Mouse (Mus musculus) heart, embryonic 14.5 days (tissue): Measurements from ENCODE around the gene Olfr559. TPM values are rescaled to one million over a fixed set of nuclear protein-coding genes. Genes with fewer than 3 reads are reported as not detected.

Source experiments
- ATAC-seq: fragments of 200-750 bp; cut with Nextera tagmentation; 2 replicates; pipeline ENCODE4 v1.8.0; 2017; ENCODE audit warnings: low read depth, moderate TSS enrichment; ENCODE audit not compliant: insufficient number of reproducible peaks, insufficient read depth, low FRiP score
- H3K27ac ChIP-seq, 2 experiments: fragments of 200-500 bp in 1 of 2; fragments of 300-500 bp in 1 of 2; sonication (generic) in 1 of 2; replicated peaks in 1 of 2; 2 replicates each; pipeline ENCODE4 v1.5.1; 2012 to 2014; ENCODE audit warnings: low read depth in 2 of 2, low read length in 2 of 2, control low read depth in 1 of 2, mild to moderate bottlenecking in 1 of 2, mixed read lengths in 1 of 2; ENCODE audit not compliant: control insufficient read depth in 1 of 2, insufficient read depth in 1 of 2
- H3K27me3 ChIP-seq: fragments of 300-500 bp; sonication (generic); 2 replicates; pipeline ENCODE4 v1.6.1; 2014; ENCODE audit warnings: mild to moderate bottlenecking, low read length, control low read depth; ENCODE audit not compliant: control insufficient read depth, insufficient read depth
- H3K36me3 ChIP-seq: fragments of 300-500 bp; sonication (generic); 2 replicates; pipeline ENCODE4 v1.6.1; 2014; ENCODE audit warnings: mild to moderate bottlenecking, control low read depth, low read length, mixed read lengths; ENCODE audit not compliant: control insufficient read depth, insufficient read depth
- H3K4me1 ChIP-seq, 2 experiments: fragments of 200-500 bp in 1 of 2; fragments of 300-500 bp in 1 of 2; sonication (generic) in 1 of 2; 2 replicates each; pipeline ENCODE4 v1.6.1; 2012 to 2014; ENCODE audit warnings: low read length in 2 of 2, control low read depth in 1 of 2, mixed read lengths in 1 of 2; ENCODE audit not compliant: control insufficient read depth in 2 of 2, insufficient read depth in 2 of 2
- H3K4me2 ChIP-seq: fragments of 300-500 bp; sonication (generic); 2 replicates; pipeline ENCODE4 v1.6.1; 2014; ENCODE audit warnings: mild to moderate bottlenecking, low read length
- H3K4me3 ChIP-seq, 2 experiments: fragments of 200-500 bp in 1 of 2; fragments of 300-500 bp in 1 of 2; sonication (generic) in 1 of 2; 2 replicates each; pipeline ENCODE4 v1.5.1; 2012 to 2014; ENCODE audit warnings: low read length in 2 of 2, mild to moderate bottlenecking in 2 of 2, control low read depth in 1 of 2, low read depth in 1 of 2, moderate library complexity in 1 of 2; ENCODE audit not compliant: control insufficient read depth in 1 of 2, insufficient read depth in 1 of 2
- H3K9ac ChIP-seq: fragments of 300-500 bp; sonication (generic); 2 replicates; pipeline ENCODE4 v1.6.1; 2014; ENCODE audit warnings: mild to moderate bottlenecking, low read length
- H3K9me3 ChIP-seq: fragments of 300-500 bp; sonication (generic); 2 replicates; pipeline ENCODE4 v1.6.1; 2016; ENCODE audit warnings: low read length, control low read depth; ENCODE audit not compliant: control insufficient read depth
- WGBS: fragments of 180-500 bp; shearing (Covaris S2); extraction: QIAGEN DNeasy Blood & Tissue Kit; methylation state at CpG from one replicate; pipeline ENCODE4 v1.1.7; 2014; 5-methylcytosine and 5-hydroxymethylcytosine counted together
- polyA plus RNA-seq: library from polyadenylated mRNA; unstranded; fragments of >200 nt; fragmentation: Nextera tagmentation; extraction: Ambion mirVana; gene quantifications from 2 replicates; pipeline ENCODE4 v1.2.1, GENCODE M21; 2014

Olfr559 gene
- polyA plus RNA-seq, 1 experiment from 2014 or later: 0.12 TPM

GRCm38 (mm10) chr7:102698461-102698860, 28.8 kb downstream of the Olfr559 start:
- H3K36me3 ChIP-seq: no peaks in the 10 kb centered on the region
- no peak for ATAC-seq
- H3K4me2 ChIP-seq: no peak overlapping the region
- no peak overlapping the region for H3K4me3 ChIP-seq
- no peak overlapping the region for H3K27ac ChIP-seq
- H3K9ac ChIP-seq: no peak overlapping the region
- peaks cover 0 to 2% of the 10 kb centered on the region in 2 experiments; a peak in 1 of 4 replicates for H3K4me1 ChIP-seq
- WGBS: 83% methylated on average over 7 of the region's 7 CpGs
- no peaks in the 10 kb centered on the region for H3K27me3 ChIP-seq
- no peaks in the 10 kb centered on the region for H3K9me3 ChIP-seq

- Histone ChIP-seq H3K9ac (no peak within 1 kb of the TSS), H3K4me3 (no peak within 1 kb of the TSS), H3K27ac (no peak within 1 kb of the TSS), H3K36me3 (no peaks in the 10 kb centered on the region), H3K4me2 (no peak within 1 kb of the TSS), H3K4me1 (peaks cover 0 to 2% of the 10 kb centered on the region in 2 experiments; a peak in 1 of 4 replicates), H3K9me3 (no peaks in the 10 kb centered on the region), H3K27me3 (no peaks in the 10 kb centered on the region)
- ATAC-seq: no peak
- WGBS: 53% methylated on average over 5 of the region's 5 CpGs
Observed at GRCm38 (mm10) chr7:102695358-102696125, 31.7 kb downstream of the Olfr559 start, which contains the start of gene Olfr557. Gene Olfr557, plus strand, starts transcription at chr7:102695910.

- ATAC-seq: peak; percentile 99
- H3K9ac ChIP-seq: peak within 1 kb of the TSS; percentile 74
- no peaks in the 10 kb centered on the region for H3K27me3 ChIP-seq
- 0 out of 2 replicates have a peak, but pooled peaks cover 12% of the 10 kb centered on the region for H3K36me3 ChIP-seq
- no peaks in the 10 kb centered on the region for H3K9me3 ChIP-seq
- H3K4me2 ChIP-seq: peak within 1 kb of the TSS; percentile 61
- peaks cover 0 to 6% of the 10 kb centered on the region in 2 experiments; a peak in 2 of 4 replicates for H3K4me1 ChIP-seq
- WGBS: under 1% methylated on average over 40 of the region's 40 CpGs
- H3K4me3 ChIP-seq: peak within 1 kb of the TSS; percentile 52 to 97
- H3K27ac ChIP-seq: peak within 1 kb of the TSS; percentile 59 to 95
Observed at GRCm38 (mm10) chr7:102686944-102687501, 40.3 kb downstream of the Olfr559 start, which contains the start of gene Trim68. Gene Trim68, minus strand, starts transcription at chr7:102687327.

- 82% methylated on average over 1 of the region's 1 CpGs for WGBS
- Histone ChIP-seq H3K4me3 (no peak overlapping the region), H3K9ac (no peak overlapping the region), H3K4me2 (no peak overlapping the region), H3K36me3 (peaks cover 35% of the 10 kb centered on the region), H3K27me3 (no peaks in the 10 kb centered on the region), H3K9me3 (no peaks in the 10 kb centered on the region), H3K4me1 (peaks cover 0 to 14% of the 10 kb centered on the region in 2 experiments; a peak in 2 of 4 replicates), H3K27ac (no peak overlapping the region)
- ATAC-seq: no peak
Observed at GRCm38 (mm10) chr7:102681916-102682315, 45.4 kb downstream of the Olfr559 start.

GRCm38 (mm10) chr7:102676225-102676624, 51.1 kb downstream of the Olfr559 start:
- Histone ChIP-seq H3K36me3 (peaks cover 19% of the 10 kb centered on the region), H3K9me3 (no peaks in the 10 kb centered on the region), H3K4me3 (no peak overlapping the region), H3K4me2 (no peak overlapping the region), H3K4me1 (peaks cover 0 to 8% of the 10 kb centered on the region in 2 experiments; a peak in 1 of 4 replicates), H3K27me3 (no peaks in the 10 kb centered on the region), H3K27ac (no peak overlapping the region), H3K9ac (no peak overlapping the region)
- 81% methylated on average over 2 of the region's 2 CpGs for WGBS
- ATAC-seq: no peak

Other genes starting within 250 kb of the Olfr559 start
- 0.27 and 0.41 TPM in 2 replicates for gene Olfr543, start 245.8 kb downstream of the Olfr559 start, polyA plus RNA-seq
- gene Olfr544, start 239.2 kb downstream of the Olfr559 start, polyA plus RNA-seq: 0.12 and 0.13 TPM in 2 replicates
- not detected in 2 replicates for gene Olfr545, start 227.9 kb downstream of the Olfr559 start, polyA plus RNA-seq
- gene Olfr547, start 192.7 kb downstream of the Olfr559 start, polyA plus RNA-seq: not detected in 2 replicates
- not detected in 2 replicates for gene Olfr548-ps1, start 186.6 kb downstream of the Olfr559 start, polyA plus RNA-seq
- not detected in 2 replicates for gene Olfr549, start 177.6 kb downstream of the Olfr559 start, polyA plus RNA-seq
- gene Trim21, start 162.0 kb downstream of the Olfr559 start, polyA plus RNA-seq: 0.57 and 0.96 TPM in 2 replicates
- not detected in 2 replicates for gene Olfr550, start 156.0 kb downstream of the Olfr559 start, polyA plus RNA-seq
- gene Olfr551, start 135.6 kb downstream of the Olfr559 start, polyA plus RNA-seq: not detected in 2 replicates
- gene Olfr552, start 129.7 kb downstream of the Olfr559 start, polyA plus RNA-seq: not detected in 2 replicates
- not detected in 2 replicates for gene Olfr553, start 109.3 kb downstream of the Olfr559 start, polyA plus RNA-seq
- gene Olfr554, start 89.1 kb downstream of the Olfr559 start, polyA plus RNA-seq: not detected in 2 replicates
- gene Olfr555, start 68.7 kb downstream of the Olfr559 start, polyA plus RNA-seq: not detected in 2 replicates
- not detected in 2 replicates for gene Olfr556, start 62.6 kb downstream of the Olfr559 start, polyA plus RNA-seq
- 13.5 and 16.3 TPM in 2 replicates for gene Trim68, start 40.2 kb downstream of the Olfr559 start, polyA plus RNA-seq
- gene Olfr557, start 31.6 kb downstream of the Olfr559 start, polyA plus RNA-seq: not detected in 2 replicates
- 0.20 and 0.30 TPM in 2 replicates for gene Olfr558, start 25.3 kb downstream of the Olfr559 start, polyA plus RNA-seq
- gene Olfr33, start 8.4 kb downstream of the Olfr559 start, polyA plus RNA-seq: not detected in 2 replicates
- gene Olfr560, start 31.9 kb upstream of the Olfr559 start, polyA plus RNA-seq: not detected in 2 replicates
- gene Olfr78, start 32.0 kb upstream of the Olfr559 start, polyA plus RNA-seq: not detected in 2 replicates
- gene Olfr561, start 43.7 kb upstream of the Olfr559 start, polyA plus RNA-seq: not detected in 2 replicates
- gene Olfr564, start 76.0 kb upstream of the Olfr559 start, polyA plus RNA-seq: not detected in 2 replicates
- gene Olfr566, start 131.3 kb upstream of the Olfr559 start, polyA plus RNA-seq: not detected in 2 replicates
- gene Olfr568, start 149.6 kb upstream of the Olfr559 start, polyA plus RNA-seq: not detected in 2 replicates
- gene Olfr569, start 163.4 kb upstream of the Olfr559 start, polyA plus RNA-seq: not detected in 2 replicates
- not detected in 2 replicates for gene Olfr570, start 167.1 kb upstream of the Olfr559 start, polyA plus RNA-seq
- not detected in 2 replicates for gene Olfr571, start 190.0 kb upstream of the Olfr559 start, polyA plus RNA-seq
- gene Olfr572, start 196.9 kb upstream of the Olfr559 start, polyA plus RNA-seq: not detected in 2 replicates
- gene Olfr573-ps1, start 215.1 kb upstream of the Olfr559 start, polyA plus RNA-seq: not detected in 2 replicates
- gene Olfr574, start 221.0 kb upstream of the Olfr559 start, polyA plus RNA-seq: not detected in 2 replicates
- not detected in 2 replicates for gene Olfr575, start 231.3 kb upstream of the Olfr559 start, polyA plus RNA-seq
- not detected in 2 replicates for gene Olfr576, start 235.2 kb upstream of the Olfr559 start, polyA plus RNA-seq
- not detected in 2 replicates for gene Olfr577, start 248.5 kb upstream of the Olfr559 start, polyA plus RNA-seq